Mouse (Mus musculus) neural tube, postnatal 0 days (tissue): ENCODE data around the gene Hhipl1. TPM values are rescaled to one million over a fixed set of nuclear protein-coding genes. Genes with fewer than 3 reads are reported as not detected.

ENCODE experiments used
- polyA plus RNA-seq: library from polyadenylated mRNA; unstranded; fragments of >200 nt; fragmentation: Nextera tagmentation; extraction: Ambion mirVana; gene quantifications from 2 replicates; pipeline ENCODE4 v1.2.1, GENCODE M21; 2015

Hhipl1 gene
- 4.4 and 4.6 TPM in 2 replicates for polyA plus RNA-seq

DNA sequence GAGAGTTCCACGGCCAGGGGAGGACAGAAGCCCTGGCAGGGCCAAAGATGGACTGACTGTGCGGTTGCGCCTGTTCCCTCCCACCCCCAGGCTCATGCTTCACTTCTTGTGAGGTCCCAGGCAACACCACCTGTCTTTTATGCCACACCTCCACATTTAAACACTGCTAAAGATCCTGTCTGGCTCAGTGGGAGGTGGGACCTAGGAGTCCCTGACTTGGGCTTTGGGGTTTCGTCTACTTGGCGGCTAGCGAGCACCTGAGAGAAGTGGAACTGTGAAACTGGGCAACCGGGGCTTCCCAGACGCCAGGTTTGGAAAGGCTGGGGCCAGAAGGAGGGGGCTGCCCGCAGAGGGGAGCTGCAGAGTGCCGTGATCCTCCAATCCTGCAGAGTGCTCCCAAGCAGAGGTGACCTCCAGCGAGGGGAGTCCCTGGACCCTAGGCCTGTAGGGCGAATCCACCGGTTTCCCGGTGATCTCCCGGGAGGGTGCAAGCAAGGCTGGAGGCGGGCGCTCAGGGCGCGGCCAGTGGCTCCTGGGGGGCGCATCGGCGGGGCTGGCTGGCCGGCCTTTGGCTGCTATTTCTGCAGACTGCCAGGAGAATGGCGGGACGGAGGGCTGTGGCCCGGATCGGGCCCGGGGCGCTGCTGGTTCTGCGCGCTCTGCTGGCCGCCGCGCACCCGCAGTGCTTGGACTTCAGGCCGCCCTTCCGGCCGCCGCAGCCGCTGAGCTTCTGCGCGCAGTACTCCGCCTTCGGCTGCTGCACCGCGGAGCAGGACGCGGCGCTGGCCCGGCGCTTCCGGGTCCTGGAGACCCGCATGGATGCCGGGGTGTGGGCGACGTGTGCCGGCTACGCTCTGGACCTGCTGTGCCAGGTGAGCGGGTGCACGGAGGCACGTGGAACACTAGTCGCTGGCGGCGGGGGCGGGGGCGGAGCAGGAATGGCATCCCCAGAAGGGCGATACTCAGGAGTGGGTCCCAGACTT is at the start of gene Hhipl1:
Hhipl1 (plus strand) TSS at position 459 of the 983 bp plus-strand sequence.

DNA sequence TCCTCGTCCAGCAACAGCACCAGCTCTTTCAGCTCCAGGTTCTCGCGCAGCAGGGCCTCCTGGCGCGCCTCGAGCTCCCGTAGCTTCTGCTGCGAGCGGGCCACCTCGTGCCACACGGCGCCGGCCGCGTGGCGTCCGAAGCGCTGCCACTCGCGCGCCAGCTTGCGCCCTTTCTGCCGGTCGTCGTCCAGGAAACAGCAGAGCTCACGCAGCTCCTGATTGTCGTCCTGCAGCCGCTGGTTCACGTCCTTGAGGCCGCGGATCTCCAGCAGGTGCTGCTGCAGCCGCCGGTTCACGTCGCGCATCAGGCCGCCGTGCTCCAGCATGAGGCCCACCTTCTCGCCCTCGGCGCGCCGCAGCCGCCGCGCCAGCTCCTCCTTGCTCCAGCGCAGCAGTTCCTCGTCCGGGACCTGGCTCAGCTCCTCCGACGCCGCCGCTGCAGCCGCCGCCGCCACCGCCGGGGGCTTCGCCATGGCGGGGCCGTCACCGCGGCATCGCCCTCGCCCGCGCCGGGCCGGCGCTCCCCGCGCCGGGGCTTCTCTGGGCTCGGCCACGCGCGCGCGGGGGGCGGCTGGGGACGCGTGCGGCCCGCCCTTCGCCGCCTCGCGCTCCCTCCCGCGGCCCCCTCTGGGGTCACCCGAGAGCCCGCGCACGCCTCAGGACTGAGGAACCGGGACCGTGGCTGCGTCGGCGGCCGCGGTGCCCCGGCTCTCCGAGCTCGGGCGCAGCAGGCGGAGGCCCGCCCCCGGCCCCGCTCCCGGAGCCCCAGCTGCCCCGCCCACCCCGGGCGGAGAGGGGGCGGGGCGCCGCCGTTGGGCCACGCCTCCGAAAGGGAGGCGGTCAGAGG is 31.2 kb upstream of the Hhipl1 start, which contains the start of gene Ccdc85c:
Ccdc85c (minus strand) TSS at position 765 of the 847 bp plus-strand sequence.

DNA sequence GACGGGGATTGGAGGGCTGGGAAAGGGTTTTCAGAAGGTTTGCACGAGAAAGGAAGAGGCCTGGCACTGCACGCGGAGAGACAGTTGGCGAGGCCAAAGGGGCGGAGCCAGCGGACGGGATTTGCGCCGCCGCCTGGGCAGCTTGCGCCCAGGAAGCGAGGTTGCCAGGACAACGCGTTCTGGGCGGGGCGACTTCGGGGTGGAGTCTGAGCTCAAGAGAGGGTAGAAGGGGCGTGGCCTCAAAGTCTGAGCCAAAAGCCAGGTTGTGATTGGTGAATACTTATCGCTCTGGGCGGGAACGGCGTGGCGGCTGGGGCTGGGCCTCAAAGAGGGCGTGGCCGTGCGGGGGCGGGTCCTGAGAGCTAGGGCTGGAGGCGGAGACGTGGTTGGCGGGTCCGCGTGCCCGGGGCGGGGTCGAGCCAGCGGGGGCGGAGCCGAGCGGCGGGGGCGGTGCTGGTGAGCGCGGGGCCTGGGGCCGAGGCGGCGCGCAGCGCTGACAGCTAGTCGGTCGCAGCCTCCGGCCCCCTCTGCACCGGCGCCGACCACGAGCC is 27.9 kb downstream of the Hhipl1 start, which contains the start of gene Cyp46a1:
Cyp46a1 (plus strand) TSS at position 487 of the 551 bp plus-strand sequence.

DNA sequence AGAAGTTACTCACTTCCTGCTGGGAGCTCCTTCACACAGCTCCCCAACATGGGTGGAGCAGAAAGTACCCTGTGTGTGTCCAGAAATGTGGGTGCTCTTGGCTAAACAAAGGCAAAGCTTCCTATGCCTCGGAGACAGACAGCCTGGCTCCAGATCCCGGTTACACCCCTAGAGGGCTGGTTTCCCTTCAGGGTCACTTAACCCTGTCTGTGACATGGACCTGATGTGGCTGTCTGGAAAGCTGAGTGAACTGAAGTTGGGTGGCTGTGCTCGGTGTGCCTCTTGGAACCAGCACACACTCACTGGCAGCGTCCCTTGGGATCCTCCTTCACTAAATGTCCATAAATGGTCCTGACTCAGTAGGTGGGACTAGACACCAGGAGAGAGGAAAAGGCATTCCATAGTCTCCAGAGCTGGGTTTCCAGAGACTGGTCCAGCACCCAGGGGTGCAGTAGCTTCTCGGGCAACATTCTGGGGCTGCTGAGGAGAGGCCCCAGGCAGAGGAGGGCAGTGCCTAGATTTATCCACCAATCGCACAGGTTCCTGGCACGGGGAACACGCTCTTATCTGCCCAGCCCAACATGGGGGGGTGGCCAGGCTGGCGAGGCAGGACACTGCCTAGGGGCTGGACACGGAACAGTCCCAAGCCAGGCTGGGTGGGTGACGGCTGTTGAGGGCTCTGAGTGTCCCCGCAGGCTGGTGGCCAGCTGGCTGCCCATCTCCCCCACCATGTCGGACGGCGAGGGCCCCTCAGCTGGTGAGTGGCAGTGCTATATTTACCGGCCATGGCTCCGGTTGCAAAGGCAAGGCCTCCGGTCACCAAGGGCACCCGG is 64.7 kb downstream of the Hhipl1 start, which contains the start of gene Eml1:
Eml1 (plus strand) TSS at position 362 of the 833 bp plus-strand sequence.

Other genes starting within 250 kb of the Hhipl1 start
- gene Setd3, start 127.0 kb upstream of the Hhipl1 start, polyA plus RNA-seq, result 90.0 and 92.1 TPM in 2 replicates
- gene Ccnk, start 126.7 kb upstream of the Hhipl1 start, polyA plus RNA-seq, result 3.1 and 3.8 TPM in 2 replicates
- 12.3 and 14.4 TPM in 2 replicates for gene Ccdc85c, start 30.8 kb upstream of the Hhipl1 start, polyA plus RNA-seq
- 49.7 and 58.2 TPM in 2 replicates for gene Cyp46a1, start 28.1 kb downstream of the Hhipl1 start, polyA plus RNA-seq
- 45.8 and 51.3 TPM in 2 replicates for gene Eml1, start 64.7 kb downstream of the Hhipl1 start, polyA plus RNA-seq
- 223 and 252 TPM in 2 replicates for gene Evl, start 248.4 kb downstream of the Hhipl1 start, polyA plus RNA-seq